Mouse (Mus musculus) right cerebral cortex, postnatal 25 days (tissue): Measurements from ENCODE around the gene Dpp9.

Source experiments
- DNase-seq: peaks from one replicate; pipeline ENCODE4 v3.0.0; 2022

Dpp9 gene

GRCm38 (mm10) chr17:56229943-56230342 is 11.2 kb upstream of the Dpp9 start:
- DNase-seq: peak; percentile 78

DNA sequence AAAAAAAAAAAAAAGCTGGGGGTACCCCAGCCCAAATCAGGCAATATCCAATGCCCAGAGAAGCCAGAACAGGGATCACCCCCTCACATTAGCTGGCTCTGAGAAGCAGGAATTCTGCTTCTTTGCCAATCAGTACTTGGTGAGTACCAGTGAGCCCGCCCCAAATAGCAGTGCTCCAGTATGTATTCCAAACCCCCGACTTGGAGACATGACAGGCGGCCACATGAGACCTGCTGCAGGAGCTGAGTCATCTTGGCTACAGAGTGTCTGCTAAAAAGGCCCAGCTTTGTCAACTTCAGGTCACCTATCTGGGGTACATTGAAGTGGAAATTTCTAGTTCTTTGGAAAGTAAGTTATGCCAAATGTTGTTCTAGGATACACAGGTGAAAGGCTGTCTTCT is 7.9 kb upstream of the Dpp9 start:
- no peak for DNase-seq

DNA sequence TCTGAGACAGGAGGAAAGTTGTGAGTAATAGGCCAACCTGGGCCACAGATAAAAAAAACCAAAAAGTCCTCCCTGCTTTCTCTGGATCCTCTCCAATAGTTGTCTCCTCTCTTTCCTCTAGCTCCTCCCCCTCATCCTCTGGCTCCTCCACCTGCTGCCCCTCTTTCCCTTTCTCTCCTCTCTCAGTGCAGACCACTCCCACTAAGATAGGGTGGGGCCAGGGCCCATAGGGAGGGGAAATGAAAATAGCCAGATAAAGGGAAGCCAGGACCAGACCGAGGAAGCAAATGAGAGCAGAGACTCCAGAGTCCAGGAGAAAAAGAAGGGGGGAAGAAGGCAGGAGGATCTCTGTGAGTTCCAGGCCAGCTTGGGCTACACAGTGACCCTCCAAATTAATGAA is 6.2 kb upstream of the Dpp9 start:
- no peak for DNase-seq

DNA sequence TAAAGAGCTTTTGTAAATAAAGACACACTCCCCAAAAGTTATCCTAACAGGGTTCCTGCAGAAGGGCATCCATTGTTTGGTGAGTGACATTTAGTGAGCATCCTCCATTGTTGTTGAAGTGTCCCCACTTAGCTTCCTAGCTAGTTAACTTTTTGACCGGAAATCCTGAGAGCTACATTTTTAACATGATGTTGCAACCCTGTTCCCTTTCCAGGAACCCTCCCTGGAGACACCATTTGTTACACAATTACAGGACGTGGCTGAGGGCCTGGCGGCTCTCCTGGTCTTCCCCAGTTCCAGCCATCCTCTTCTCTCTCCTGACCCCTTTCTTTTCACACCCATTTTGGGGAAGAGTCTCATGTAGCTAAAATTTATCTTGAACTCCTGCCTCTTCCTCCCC is 1.1 kb upstream of the Dpp9 start:
- DNase-seq: no peak

GRCm38 (mm10) chr17:56219251-56219650 is 546 bp upstream of the Dpp9 start:
- DNase-seq: no peak

- no peak for DNase-seq
These were observed 1.0 kb downstream of the Dpp9 start for GRCm38 (mm10) chr17:56217670-56218069.

GRCm38 (mm10) chr17:56214229-56214628 is 4.5 kb downstream of the Dpp9 start:
- DNase-seq: no peak

- no peak for DNase-seq
These were observed 6.0 kb downstream of the Dpp9 start for GRCm38 (mm10) chr17:56212676-56213075.

DNA sequence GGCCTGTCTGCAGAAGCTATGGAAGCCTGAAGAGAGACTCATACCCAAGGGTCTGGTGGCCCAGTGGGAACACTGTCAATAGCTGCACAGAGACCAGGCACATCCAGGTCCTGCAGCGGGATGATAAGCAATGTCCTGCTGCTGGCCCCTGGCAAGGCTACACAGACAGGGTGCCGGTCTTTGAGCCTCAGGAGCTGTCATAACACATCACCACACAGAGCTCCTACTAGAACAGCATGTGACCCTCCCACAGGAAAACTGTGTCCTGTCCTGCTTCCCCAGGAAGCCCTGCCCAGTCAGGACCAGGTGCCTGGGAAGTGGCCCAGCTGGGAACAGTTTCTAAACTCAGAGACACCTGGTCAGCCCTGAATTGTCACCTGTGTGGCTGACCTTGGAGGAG is 7.6 kb downstream of the Dpp9 start:
- DNase-seq: no peak

- no peak for DNase-seq
These were observed 9.9 kb downstream of the Dpp9 start for GRCm38 (mm10) chr17:56208821-56209220.

DNA sequence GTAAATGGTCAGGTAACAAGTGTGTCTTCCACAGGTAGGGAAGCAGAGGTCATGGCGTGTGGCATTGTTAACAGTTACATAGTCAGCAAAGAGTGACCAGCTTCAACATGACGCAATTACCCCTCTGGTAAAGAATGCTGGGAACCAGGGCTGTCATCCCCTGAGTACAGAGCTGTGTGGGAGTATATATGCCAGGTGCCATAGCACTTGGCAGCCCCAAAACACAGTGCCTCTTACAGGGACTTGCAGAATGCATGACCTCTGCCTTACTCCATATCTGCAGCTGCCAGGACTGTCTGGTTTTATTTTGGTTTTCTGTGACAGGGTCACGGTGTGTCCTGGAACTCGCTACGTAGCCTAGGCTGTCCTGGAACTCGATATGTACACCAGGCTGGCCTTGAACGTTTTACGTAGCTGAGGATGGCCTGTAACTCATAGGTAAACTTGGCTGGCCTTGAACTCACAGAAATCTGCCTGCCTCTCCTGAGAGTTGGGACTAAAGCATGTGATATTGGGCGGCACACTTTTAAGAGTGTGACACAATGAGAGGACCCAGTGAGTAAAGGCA is 10.7 kb downstream of the Dpp9 start:
- no peak for DNase-seq

- no peak for DNase-seq
These were observed 11.6 kb downstream of the Dpp9 start for GRCm38 (mm10) chr17:56206986-56207674.

GRCm38 (mm10) chr17:56206276-56206884 is 12.3 kb downstream of the Dpp9 start:
- DNase-seq: no peak

- DNase-seq: no peak
These were observed 15.0 kb downstream of the Dpp9 start for GRCm38 (mm10) chr17:56203729-56204128.

DNA sequence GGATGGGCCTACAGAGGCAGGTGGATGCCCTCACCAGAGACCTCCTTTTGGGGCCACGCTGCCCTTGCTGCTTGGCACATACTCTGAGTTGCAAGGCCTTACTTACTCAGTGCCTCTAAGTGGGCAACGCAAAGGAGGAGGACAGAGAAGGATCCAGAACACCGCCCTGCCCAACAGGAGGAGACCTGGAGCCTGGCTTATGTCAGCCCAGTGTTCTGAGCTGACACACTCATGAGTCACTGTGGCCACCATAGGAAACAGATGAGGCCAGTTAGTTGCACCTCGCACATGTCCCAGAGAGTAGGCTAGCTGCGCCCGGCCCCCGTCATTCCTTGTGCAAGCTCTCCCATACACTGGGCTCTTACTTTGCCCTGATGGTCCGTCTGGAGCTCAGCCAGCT is 16.2 kb downstream of the Dpp9 start:
- DNase-seq: no peak

DNA sequence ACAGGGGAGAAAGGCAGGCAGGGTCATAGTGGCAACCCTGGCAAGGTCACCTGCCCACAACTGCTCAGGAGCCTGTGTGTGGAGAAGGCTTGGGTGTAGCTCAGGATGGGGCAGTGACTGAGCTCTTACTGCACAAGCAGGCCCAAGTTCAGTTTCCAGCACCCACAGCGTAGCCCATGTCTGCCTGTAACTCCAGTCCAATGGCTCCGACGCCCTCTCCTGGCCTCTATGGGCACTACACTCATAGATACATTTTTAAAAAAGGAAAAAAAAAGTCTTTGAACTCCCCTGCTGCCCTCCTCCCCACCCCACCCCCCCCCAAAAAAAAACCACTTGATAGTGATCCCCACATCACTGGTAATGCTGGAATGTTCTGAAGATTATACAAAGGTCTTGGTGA is 17.1 kb downstream of the Dpp9 start:
- DNase-seq: no peak

- no peak for DNase-seq
These were observed 18.1 kb downstream of the Dpp9 start for GRCm38 (mm10) chr17:56200586-56200985.

DNA sequence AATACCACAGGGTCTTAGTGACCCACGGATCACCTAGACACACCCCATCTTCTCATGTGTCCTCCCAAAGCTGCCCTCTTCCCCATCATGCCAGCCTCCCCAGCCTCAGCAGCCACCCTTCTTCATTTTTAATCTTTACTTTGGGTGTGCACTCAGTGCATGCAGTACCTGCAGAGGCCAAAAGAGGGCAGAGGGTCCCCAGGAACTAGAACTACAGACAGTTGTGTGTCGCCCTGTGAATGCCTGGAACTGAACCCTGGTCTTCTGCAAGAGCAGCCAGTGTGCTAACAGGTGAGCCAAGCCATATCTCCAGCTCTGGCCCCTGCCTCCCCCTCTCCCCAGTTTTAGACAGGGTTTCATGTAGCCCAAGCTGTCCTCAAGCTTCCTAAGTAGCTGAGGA is 21.8 kb downstream of the Dpp9 start:
- no peak for DNase-seq

DNA sequence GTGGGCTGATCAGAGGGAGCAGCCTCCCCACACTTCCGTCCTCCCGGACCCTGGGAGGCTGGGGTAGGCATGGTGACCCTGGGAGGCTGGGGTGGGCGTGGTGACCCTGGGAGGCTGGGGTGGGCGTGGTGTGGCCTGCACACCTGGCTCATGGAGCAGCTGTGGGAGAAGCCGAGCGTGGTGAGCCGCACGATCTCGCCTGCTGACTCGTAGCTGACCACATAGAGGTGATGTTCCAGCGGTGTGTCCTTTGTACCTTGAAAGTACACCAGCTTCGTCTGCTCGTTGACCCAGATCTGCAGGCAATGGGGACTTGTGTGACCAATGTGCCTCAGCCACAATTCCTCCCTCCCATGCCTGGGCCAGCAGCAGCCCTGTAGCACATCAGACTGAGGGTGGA is 23.9 kb downstream of the Dpp9 start:
- no peak for DNase-seq

- DNase-seq: no peak
These were observed 24.3 kb downstream of the Dpp9 start for GRCm38 (mm10) chr17:56194357-56194756.

DNA sequence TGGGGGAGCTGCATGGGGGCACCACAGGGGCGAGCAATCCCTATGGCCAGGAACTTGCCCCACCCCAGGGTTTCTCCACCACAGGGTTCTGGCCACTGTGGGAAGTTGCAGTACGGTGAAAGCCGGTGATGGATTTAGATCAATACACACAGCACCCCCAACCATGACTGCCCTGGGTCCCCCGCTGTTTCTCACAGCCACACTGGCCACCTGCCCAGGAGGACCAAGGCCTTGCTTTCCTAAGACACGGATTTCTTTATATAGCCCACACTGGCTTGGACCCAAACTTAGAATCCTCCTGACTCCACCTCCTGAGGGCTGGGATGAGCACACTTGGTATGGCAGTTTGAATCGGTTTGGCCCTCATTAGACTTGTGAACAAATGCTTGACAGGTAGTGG is 27.4 kb downstream of the Dpp9 start:
- no peak for DNase-seq

DNA sequence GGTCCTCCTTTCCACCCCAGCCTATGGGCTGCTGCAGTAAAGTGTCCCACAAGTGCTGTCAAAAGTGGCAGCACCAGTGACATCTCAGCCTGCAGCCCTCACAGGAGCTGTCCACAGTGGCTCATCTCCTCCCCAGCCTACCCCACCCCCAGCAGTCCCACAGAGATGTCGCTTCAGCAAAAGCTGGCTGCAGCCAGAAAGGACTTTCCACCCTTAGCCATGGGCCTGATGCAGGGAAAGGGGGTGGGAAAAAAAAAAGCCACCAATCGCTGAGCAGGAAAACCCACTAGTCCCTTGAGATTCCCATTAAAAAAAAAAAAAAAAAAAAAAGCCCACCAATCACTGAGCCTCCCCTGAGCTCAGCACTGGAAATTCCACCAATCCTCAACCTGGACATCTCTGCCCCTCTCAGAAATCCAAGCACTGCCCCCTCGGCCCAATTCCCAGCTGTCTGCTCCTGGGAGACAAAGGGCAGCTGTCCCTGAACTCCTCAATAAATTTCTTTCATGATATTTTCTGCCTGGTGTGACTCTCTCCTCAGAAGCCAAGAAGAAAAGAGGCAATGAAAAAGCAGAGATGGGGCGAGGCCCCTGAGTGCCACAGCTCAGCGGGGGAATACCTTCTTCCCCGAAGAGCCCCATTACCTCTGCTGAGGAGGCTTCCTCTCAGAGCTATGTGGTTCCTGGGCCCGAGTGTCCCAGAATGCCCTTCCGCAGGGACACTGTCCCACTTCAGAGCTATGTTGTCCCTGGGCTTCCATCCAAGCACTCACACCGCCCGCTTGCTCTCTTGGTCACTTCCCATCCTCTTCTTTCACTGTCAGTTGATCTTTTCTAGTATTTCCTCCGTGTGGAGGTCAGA is 33.2 kb downstream of the Dpp9 start:
- peak; percentile 21 for DNase-seq

DNA sequence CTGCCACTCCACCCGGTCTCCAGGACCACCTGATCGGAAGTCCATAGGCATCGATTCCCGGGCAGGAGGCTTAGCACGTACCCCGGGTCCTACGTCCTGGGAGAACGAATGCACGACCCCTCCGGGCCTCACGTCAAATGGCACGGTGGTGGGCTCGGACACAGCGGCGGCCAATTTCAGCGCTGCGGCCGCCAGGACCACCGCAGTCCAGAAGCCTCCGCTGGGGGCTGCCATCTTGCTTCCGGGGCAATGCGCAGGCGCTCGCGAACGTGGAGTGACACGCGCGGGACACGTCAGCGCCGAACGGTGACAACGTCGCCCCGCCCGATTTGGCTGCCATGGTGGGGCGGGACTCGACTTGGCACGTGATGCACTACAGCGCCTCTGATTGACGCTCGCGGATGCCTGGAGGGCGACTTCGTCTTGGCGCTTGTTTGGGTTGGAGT is 35.0 kb downstream of the Dpp9 start, which contains the start of gene Mydgf:
Gene Mydgf (minus strand): TSS at position 263 of the 446 bp plus-strand sequence.
- peak; percentile 96 for DNase-seq
